Mouse (Mus musculus) lung, adult 2 months (tissue): Measurements from ENCODE around the gene Fam151a.

Source experiments
- CTCF ChIP-seq: fragments of 200-500 bp; IDR thresholded peaks from 2 replicates; pipeline ENCODE4 v1.5.1; 2011; ENCODE audit warnings: mild to moderate bottlenecking, low read length, control low read depth; ENCODE audit not compliant: insufficient read depth
- POLR2A ChIP-seq: fragments of 200-500 bp; IDR thresholded peaks from 2 replicates; pipeline ENCODE4 v1.6.1; 2011; ENCODE audit warnings: low read depth, mild to moderate bottlenecking, control low read depth, low read length, borderline replicate concordance; ENCODE audit errors: extremely low read depth

DNA sequence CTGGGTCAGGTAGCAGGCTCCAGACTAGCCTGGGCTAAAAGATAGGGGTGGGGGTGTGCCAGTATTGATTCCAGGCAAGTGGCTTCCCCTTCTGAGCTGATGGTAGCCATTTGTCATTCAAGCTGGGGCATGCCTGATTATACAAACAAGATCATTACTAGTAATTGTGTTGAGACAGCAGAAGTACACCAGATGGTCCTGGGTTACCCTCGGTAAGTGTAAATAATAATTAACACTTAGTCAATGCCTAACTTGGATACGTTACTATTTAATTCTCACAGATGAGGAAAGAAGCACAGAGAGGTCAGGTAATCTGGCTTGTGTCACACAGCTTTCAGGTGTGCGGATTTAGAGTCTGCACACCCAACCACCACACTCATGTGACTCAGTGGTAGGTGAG, 4.2 kb downstream of the Fam151a start:
- no peak for TF ChIP-seq CTCF
- no peak for TF ChIP-seq POLR2A
